Mouse (Mus musculus) megakaryocyte, adult 5-6 weeks (primary cell): ENCODE results near the gene Ipcef1. TPM values are rescaled to one million over a fixed set of nuclear protein-coding genes. Genes with fewer than 3 reads are reported as not detected.
A peak's percentile ranks its signal among the peaks of the same experiment; 100 is the strongest.

Source experiments
- ATAC-seq: 2 replicates; pipeline ENCODE4 v1.8.0; 2016; ENCODE audit warnings: mild to moderate bottlenecking, inconsistent platforms; ENCODE audit not compliant: poor library complexity, severe bottlenecking
- total RNA-seq, 2 experiments: library from RNA; stranded (forward) in 1 of 2; stranded (reverse) in 1 of 2; fragments of 153-499, 151-499 nt in 1 of 2; fragments of 221-1000, 200-1000 nt in 1 of 2; gene quantifications; 2 replicates each; pipeline versions ENCODE4 v1.2.3 to v1.2.4; 2015 to 2017

Ipcef1 gene
- total RNA-seq (2015) (22.9 and 28.0 TPM in 2 replicates), total RNA-seq (2017) (29.2 and 36.1 TPM in 2 replicates)

DNA sequence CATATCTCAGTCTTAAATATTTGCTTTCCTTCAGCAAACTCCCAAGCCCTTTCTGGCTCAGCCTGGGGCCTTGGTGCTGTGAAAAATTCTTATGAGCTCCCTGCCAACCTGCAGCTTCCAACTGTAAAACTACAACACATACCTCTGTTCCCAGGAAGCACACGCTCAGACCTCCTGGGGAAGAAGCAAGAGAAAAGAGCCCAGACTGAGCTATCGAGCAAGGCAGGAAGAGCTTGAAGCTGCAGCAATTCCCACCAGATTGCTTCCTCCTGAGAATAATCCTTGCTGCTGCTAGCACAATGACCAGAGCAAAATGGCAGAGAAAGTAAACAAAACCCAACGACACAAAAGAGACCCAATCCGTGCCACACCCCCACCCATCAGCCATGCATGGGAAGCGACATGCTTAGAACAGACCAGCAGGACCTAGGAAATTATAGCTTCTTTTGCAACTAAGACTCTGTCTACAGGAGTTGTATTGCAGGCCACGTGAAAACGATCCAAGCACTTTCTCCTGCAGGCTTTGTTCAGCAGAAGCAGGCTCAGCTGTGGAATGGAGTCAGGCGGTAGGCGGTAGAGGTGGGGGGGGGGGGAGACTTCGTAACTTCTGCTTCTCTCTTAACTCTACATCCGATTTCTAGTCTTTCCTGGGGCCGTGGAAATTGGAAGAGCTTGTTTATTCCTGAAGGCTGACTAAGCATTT, at the start of gene Ipcef1:
Gene Ipcef1, minus strand, starts transcription at position 164 of the 703 bp plus-strand sequence.
- ATAC-seq = peak; percentile 90

DNA sequence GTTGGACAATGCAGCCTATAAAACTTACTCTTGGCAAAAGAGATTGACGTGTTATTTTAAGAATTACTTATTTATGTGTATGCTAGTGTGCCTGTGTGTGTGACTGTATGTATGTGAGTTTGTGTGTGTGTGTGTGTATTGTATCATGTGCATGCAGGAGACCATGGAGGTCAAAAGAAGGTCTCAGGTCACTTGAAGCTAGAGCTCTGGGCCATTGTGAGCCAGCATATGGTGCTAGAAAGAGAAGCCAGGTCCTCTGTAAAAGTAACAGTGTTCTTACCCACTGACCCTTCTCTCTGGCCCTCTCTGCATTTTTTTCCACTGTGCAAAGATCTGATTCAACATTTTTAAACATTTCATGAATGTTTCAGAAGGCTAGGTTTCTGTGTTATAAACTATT, 25.7 kb upstream of the Ipcef1 start:
- no peak for ATAC-seq

DNA sequence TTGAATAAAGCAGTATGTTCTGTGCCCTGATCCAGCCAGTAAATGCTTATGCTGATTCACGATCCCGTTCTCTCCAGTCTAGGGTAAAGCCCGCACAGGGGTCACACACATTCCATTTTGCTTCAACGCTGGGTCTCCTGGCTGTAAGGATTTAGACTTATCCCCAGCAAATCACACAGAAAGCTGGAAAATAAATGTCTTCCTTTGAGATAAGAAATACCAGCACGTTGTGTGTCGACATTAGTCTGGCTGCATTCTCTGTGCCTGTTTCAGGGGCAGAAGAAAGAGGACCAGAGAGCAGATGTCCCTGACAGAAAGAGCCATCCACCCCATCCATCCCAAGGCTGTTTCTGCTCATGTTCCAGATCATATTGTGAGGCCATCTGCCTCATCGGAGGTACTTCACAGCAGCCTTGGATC, 25.1 kb upstream of the Ipcef1 start:
- no peak for ATAC-seq

GRCm38 (mm10) chr10:7076662-7077211, 24.5 kb upstream of the Ipcef1 start:
- ATAC-seq = no peak

GRCm38 (mm10) chr10:7076201-7076600, 23.9 kb upstream of the Ipcef1 start:
- peak; percentile 99 for ATAC-seq

DNA sequence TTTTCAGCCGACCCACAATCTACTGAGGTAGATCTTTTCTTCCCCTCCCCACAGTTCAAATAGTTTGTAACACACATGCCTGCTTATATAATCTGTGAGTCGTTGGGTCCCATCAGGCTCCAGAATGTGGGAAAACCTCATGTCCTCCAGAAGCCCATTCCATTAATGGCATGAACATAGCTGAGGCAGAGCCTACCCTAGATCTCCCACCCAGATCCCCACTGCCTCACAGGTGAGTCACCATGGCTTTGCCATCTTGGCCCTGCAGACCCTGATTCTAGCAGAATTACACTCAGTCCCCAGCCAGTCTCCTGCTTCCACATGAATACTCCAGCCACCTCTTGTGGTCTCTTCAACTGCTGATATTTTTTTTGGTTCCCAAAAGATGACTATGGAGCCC, 23.4 kb upstream of the Ipcef1 start:
- no peak for ATAC-seq

GRCm38 (mm10) chr10:7074231-7074630, 22.0 kb upstream of the Ipcef1 start:
- no peak for ATAC-seq

GRCm38 (mm10) chr10:7070924-7071323, 18.6 kb upstream of the Ipcef1 start:
- ATAC-seq = no peak

DNA sequence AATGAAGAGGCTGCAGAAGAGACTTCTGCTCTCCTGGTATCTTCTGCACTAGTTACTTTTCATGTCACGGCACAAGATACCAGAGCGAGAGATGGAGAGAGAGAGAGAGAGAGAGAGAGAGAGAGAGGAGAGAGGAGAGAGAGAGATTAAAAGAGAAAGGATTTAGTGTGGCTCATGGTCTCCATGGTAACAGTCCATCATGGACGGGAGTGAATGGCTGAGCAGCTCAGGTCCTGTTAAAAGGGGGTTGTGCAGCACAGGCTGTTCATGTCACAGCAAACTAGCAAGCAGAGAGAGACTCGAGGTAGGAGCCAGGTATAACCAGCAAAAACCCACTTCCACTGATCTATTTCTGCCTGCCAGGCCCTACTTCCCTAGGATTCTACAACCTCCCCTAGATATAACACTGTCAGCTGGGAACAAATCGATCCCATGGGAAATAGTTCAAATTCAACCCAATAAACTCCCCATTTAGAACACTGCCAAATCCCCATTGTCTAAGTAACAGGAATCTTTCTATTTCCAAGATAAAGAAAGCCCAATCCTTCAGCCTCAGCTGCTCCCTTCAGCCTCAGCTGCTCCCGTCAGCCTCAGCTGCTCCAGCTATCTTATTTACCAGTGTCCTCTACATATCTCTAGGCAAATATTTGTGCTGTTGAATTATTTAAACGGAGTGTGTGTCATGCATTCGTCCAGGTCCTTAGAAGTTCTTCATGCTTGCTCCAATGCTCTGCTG, 18.0 kb upstream of the Ipcef1 start:
- no peak for ATAC-seq

- no peak for ATAC-seq
Measured at GRCm38 (mm10) chr10:7069090-7069489, 16.8 kb upstream of the Ipcef1 start.

DNA sequence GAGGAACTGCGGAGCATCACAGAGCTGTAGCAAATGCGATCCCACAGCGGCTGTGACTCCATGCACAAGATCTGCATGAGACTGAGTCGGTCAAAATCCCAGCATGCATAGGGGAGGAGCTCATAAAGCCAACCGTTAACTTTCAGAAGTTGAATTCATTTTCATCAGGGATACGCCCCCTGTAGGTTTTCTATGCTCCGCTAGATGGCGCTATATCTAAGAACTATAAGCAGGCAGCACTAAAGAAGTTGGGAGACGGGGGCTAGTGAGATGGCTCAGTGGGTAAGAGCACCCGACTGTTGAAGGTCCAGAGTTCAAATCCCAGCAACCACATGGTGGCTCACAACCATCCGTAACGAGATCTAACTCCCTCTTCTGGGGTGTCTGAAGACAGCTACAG, 16.3 kb upstream of the Ipcef1 start:
- peak; percentile 31; the same call in 1 of the 2 replicates for ATAC-seq

- ATAC-seq = peak; percentile 70
Measured at GRCm38 (mm10) chr10:7063752-7064457, 11.6 kb upstream of the Ipcef1 start.

DNA sequence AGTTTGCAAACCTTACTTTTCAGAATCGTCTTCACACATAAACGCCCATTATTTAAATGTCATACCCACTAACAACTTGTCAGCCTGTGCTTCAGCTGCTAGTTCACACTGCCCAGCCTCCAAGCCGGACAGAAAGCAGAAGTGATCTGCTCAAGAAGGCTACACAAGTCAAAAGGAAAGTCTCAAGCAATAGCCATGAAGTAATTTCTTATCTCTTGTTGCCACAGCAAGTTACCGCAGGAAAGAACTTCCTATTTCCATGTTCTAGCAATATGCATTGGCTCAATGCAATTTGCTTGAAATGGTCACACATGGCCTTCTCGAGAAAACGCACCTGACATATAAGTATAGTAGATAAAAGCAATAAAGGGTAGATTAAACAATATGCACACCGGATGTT, 10.7 kb upstream of the Ipcef1 start:
- peak; percentile 84 for ATAC-seq

DNA sequence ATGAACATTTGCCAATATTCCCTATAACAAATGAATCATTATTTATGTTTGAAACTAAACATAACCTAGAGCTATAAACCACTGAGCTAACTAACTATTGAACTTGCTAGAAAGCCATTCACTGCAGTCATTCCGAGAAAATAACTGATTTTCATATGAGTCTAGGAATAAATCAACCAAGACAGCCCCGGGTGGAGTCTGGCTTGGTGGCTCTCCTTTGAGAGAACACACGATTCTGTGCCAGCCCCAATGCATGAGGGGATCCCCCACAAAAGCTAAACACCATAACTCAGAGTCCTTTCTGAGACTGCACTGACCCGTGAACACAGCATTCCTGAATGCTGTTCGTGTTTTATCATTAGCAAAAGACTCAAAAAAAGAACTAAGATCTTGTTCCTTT, 8.0 kb upstream of the Ipcef1 start:
- ATAC-seq = no peak

GRCm38 (mm10) chr10:7057546-7057945, 5.3 kb upstream of the Ipcef1 start:
- no peak for ATAC-seq

GRCm38 (mm10) chr10:7054560-7055205, 2.4 kb upstream of the Ipcef1 start:
- no peak for ATAC-seq

DNA sequence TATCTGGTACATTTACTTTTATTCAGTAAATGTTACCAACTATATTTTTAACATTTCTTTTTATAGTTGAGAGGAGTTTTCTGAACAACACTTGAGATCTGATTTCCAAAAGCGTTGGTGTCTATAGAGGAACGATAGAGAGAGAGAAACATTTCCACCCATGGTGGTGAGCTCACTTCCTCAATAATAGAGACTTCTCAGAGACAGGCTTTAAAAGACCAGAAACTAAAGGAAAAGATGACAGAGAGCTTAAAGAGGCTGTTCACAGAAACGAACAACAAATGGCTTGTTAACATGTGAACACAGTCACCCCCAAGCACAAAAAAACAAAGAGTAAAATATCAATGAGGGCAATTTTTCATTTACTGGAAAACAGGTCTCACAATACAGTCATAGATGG, 2.4 kb downstream of the Ipcef1 start:
- peak; percentile 68 for ATAC-seq

DNA sequence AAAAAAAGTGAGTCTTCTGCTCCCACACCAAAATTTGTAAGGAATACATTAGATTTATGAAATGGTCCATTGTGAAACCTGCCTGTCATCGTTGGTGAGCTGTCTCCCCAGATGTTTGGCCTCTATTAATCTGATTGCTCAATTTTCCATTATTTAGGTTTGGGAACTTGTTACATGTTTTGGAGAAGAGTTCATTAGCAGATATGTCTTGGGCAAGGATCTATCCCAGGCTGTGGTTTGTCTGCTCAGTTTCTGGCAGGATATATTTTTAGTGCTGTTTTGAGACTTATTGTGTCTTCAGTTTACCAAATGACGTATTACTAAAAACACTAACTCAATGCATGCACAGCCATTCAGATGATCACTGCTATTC, 4.4 kb downstream of the Ipcef1 start:
- ATAC-seq = no peak

- ATAC-seq = no peak
Measured at GRCm38 (mm10) chr10:7047288-7047918, 4.9 kb downstream of the Ipcef1 start.

DNA sequence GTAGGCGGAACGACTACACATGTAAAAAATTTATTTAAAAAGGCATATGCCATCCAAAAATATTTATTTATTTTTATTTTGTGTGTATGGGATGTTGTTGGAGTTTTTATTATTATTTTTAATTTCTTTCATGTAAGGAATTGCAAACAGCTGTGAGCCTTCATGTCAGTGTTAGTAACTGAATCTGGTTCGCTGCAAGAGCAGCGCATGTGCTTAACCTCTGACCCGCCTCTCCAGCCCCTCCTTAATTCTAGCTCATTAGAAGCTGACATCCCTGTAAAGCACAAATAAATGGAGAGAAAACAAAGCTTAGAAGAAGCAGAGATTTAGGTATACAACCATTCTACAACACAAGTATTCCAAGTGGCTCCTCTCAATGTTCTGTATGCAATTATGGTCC, 8.4 kb downstream of the Ipcef1 start:
- ATAC-seq = no peak
